In genomic region chr14:117650141-117650540, GRCm38 (mm10) we compare ENCODE assay signal across 20 mouse cellular contexts.
DNase-seq lines count a peak whose midpoint lies in the region; ATAC-seq and TF ChIP-seq lines count a peak whose summit lies in the region.
"Had no signal": no experiment of that assay in that cellular context is flagged by ENCODE, and none has a peak within 500 bp of the region (broad histone marks: within the 10 kb centered on the region; RNA-seq: fewer than 3 reads in every experiment).

No protein-coding gene starts in this region.

- H3K4me2 ChIP-seq in kidney, embryonic 16.5 days (replicated peaks; ENCODE audit: low read depth, low read length), result no peak overlapping the region
- H3K4me2 ChIP-seq: embryonic facial prominence, embryonic 13.5 days; forebrain, embryonic 12.5 days; heart, embryonic 15.5 days had no signal

- no peaks in the 10 kb centered on the region for H3K9me3 ChIP-seq in kidney, embryonic 16.5 days (ENCODE audit: low read length)
- H3K9me3 ChIP-seq: embryonic facial prominence, embryonic 13.5 days; forebrain, embryonic 12.5 days; heart, embryonic 10.5 days; heart, embryonic 15.5 days had no signal

- H3K27me3 ChIP-seq in kidney, adult 2 months (replicated peaks; ENCODE audit: control insufficient read depth, insufficient read depth, low read length), result no peaks in the 10 kb centered on the region
- H3K27me3 ChIP-seq in kidney, embryonic 16.5 days (ENCODE audit: insufficient read depth, low read length), result no peaks in the 10 kb centered on the region
- H3K27me3 ChIP-seq: embryonic facial prominence, embryonic 13.5 days; forebrain, embryonic 12.5 days had no signal

- peaks cover 2% of the 10 kb centered on the region; the same call in 1 of the 2 replicates for H3K4me1 ChIP-seq in kidney, adult 2 months (ENCODE audit: control insufficient read depth, insufficient read depth, low read length)
- H3K4me1 ChIP-seq in kidney, embryonic 16.5 days (ENCODE audit: insufficient read depth, low read length), result peaks cover 11% of the 10 kb centered on the region

- H3K4me3 ChIP-seq in kidney, adult 2 months (ENCODE audit: insufficient read depth, low read depth, low read length), result no peak overlapping the region
- H3K4me3 ChIP-seq in kidney, embryonic 16.5 days (ENCODE audit: low read length), result no peak overlapping the region
- H3K4me3 ChIP-seq: embryonic facial prominence, embryonic 13.5 days; forebrain, embryonic 12.5 days; heart, embryonic 10.5 days; heart, embryonic 15.5 days had no signal

- 61% methylated on average over 4 of the region's 4 CpGs for WGBS in kidney, adult 2 months
- 84% methylated on average over 4 of the region's 4 CpGs for WGBS in kidney, embryonic 16.5 days

- ATAC-seq in kidney, embryonic 16.5 days (ENCODE audit: low FRiP score, low TSS enrichment), result 0 out of 2 replicates have a peak, but pooled peaks have one; percentile 24
- no peak for ATAC-seq in monocyte, adult 5-6 weeks (replicated peaks; ENCODE audit: insufficient number of reproducible peaks, low FRiP score, low TSS enrichment, poor library complexity, severe bottlenecking)
- ATAC-seq: forebrain, embryonic 16.5 days had no signal

- H3K36me3 ChIP-seq in kidney, adult 2 months (ENCODE audit: control insufficient read depth, insufficient read depth, low read length), result no peaks in the 10 kb centered on the region
- H3K36me3 ChIP-seq in kidney, embryonic 16.5 days (ENCODE audit: insufficient read depth, low read length), result no peaks in the 10 kb centered on the region
- H3K36me3 ChIP-seq: embryonic facial prominence, embryonic 13.5 days; forebrain, embryonic 12.5 days; heart, embryonic 10.5 days; heart, embryonic 15.5 days had no signal

- no peak overlapping the region for H3K9ac ChIP-seq in kidney, embryonic 16.5 days (replicated peaks; ENCODE audit: low read length)
- H3K9ac ChIP-seq: embryonic facial prominence, embryonic 13.5 days; forebrain, embryonic 12.5 days; heart, embryonic 15.5 days had no signal

- TF ChIP-seq CTCF in kidney, adult 2 months (conservative IDR thresholded peaks at IDR 0.05; ENCODE audit: insufficient read depth, insufficient read length, low read depth, low read length), result no peak

- peak; percentile 11 for DNase-seq in kidney, adult 18-20 months
- peak; percentile 71 for DNase-seq in kidney, adult 2 months
- DNase-seq in kidney, postnatal 25 days, result peak; percentile 14 to 58
- no peak for DNase-seq in layer of hippocampus, adult 11-12 months (ENCODE audit: low spot score)
- DNase-seq in thymus, postnatal 25 days, result no peak
- DNase-seq: adrenal gland, adult 2 months; adrenal gland, postnatal 25 days; cerebellum, adult 18-20 months; cerebellum, adult 9-11 months; cerebellum, postnatal 36 days; gastrocnemius, postnatal 10 days; heart, adult 18-20 months; heart, postnatal 14 days had no signal

- TF ChIP-seq POLR2A in kidney, adult 2 months (IDR thresholded peaks at IDR 0.05; ENCODE audit: low read depth, low read length), result no peak

- no peak overlapping the region for H3K27ac ChIP-seq in kidney, adult 2 months (ENCODE audit: insufficient read depth, low read depth, low read length)
- H3K27ac ChIP-seq in kidney, embryonic 16.5 days (ENCODE audit: low read length), result no peak overlapping the region
- H3K27ac ChIP-seq: embryonic facial prominence, embryonic 13.5 days; forebrain, embryonic 12.5 days; heart, embryonic 10.5 days; heart, embryonic 15.5 days had no signal

Comparison
In these comparisons a context has a peak if more than half of its experiments do, and no peak if none do; other contexts are left out.
1. DNase-seq: peak in kidney, adult 18-20 months (single experiment), kidney, adult 2 months (single experiment) and kidney, postnatal 25 days (2 of 2); none in layer of hippocampus, adult 11-12 months (single experiment) and thymus, postnatal 25 days (single experiment).